Mouse (Mus musculus): ENCODE results near the gene Shc3. TPM values are rescaled to one million over a fixed set of nuclear protein-coding genes. Genes with fewer than 3 reads are reported as not detected.

Shc3 gene
- polyA plus RNA-seq, 1 experiment from 2014 or later: 7.2 TPM

GRCm38 (mm10) chr13:51392256-51392655, 177.0 kb downstream of the Shc3 start:
- Histone ChIP-seq H3K27ac (no peak overlapping the region), H3K4me2 (replicated peaks) (no peak overlapping the region), H3K9ac (no peak overlapping the region), H3K36me3 (replicated peaks; ENCODE audit: control insufficient read depth, insufficient read depth) (no peaks in the 10 kb centered on the region), H3K4me3 (replicated peaks; ENCODE audit: low read length) (no peak overlapping the region), H3K4me1 (replicated peaks; ENCODE audit: control insufficient read depth, insufficient read depth, low read length) (0 out of 2 replicates have a peak, but pooled peaks cover 4% of the 10 kb centered on the region), H3K27me3 (ENCODE audit: control insufficient read depth, insufficient read depth, low read length) (no peaks in the 10 kb centered on the region), H3K9me3 (ENCODE audit: control insufficient read depth, low read length) (peaks cover 9% of the 10 kb centered on the region)
- WGBS: no CpG with 5 or more reads among the region's 1 CpGs
- no peak for ATAC-seq (ENCODE audit: low FRiP score)
- no peak for DNase-seq (ENCODE audit: low spot score)

GRCm38 (mm10) chr13:51391359-51391916, 177.8 kb downstream of the Shc3 start:
- H3K9me3 ChIP-seq (ENCODE audit: control insufficient read depth, low read length): peaks cover 9% of the 10 kb centered on the region
- ATAC-seq (ENCODE audit: low FRiP score): no peak
- 0 out of 2 replicates have a peak, but pooled peaks cover 4% of the 10 kb centered on the region for H3K4me1 ChIP-seq (replicated peaks; ENCODE audit: control insufficient read depth, insufficient read depth, low read length)
- WGBS: 90% methylated on average over 6 of the region's 6 CpGs
- H3K9ac ChIP-seq: no peak overlapping the region
- H3K36me3 ChIP-seq (replicated peaks; ENCODE audit: control insufficient read depth, insufficient read depth): no peaks in the 10 kb centered on the region
- H3K27ac ChIP-seq: no peak overlapping the region
- no peak overlapping the region for H3K4me2 ChIP-seq (replicated peaks)
- H3K4me3 ChIP-seq (replicated peaks; ENCODE audit: low read length): no peak overlapping the region
- no peaks in the 10 kb centered on the region for H3K27me3 ChIP-seq (ENCODE audit: control insufficient read depth, insufficient read depth, low read length)
- no peak for DNase-seq (ENCODE audit: low spot score)

GRCm38 (mm10) chr13:51390398-51390797, 178.8 kb downstream of the Shc3 start:
- Histone ChIP-seq H3K4me1 (replicated peaks; ENCODE audit: control insufficient read depth, insufficient read depth, low read length) (0 out of 2 replicates have a peak, but pooled peaks cover 4% of the 10 kb centered on the region), H3K27ac (no peak overlapping the region), H3K4me2 (replicated peaks) (no peak overlapping the region), H3K36me3 (replicated peaks; ENCODE audit: control insufficient read depth, insufficient read depth) (no peaks in the 10 kb centered on the region), H3K27me3 (ENCODE audit: control insufficient read depth, insufficient read depth, low read length) (no peaks in the 10 kb centered on the region), H3K9me3 (ENCODE audit: control insufficient read depth, low read length) (peaks cover 7% of the 10 kb centered on the region), H3K9ac (no peak overlapping the region), H3K4me3 (replicated peaks; ENCODE audit: low read length) (no peak overlapping the region)
- 77% methylated on average over 4 of the region's 4 CpGs for WGBS
- ATAC-seq (ENCODE audit: low FRiP score) (no peak), DNase-seq (ENCODE audit: low spot score) (no peak)

- no peak overlapping the region for H3K4me3 ChIP-seq (replicated peaks; ENCODE audit: low read length)
- H3K27ac ChIP-seq: no peak overlapping the region
- 52% methylated on average over 4 of the region's 4 CpGs for WGBS
- no peaks in the 10 kb centered on the region for H3K27me3 ChIP-seq (ENCODE audit: control insufficient read depth, insufficient read depth, low read length)
- ATAC-seq (ENCODE audit: low FRiP score) (no peak), DNase-seq (ENCODE audit: low spot score) (no peak)
- 0 out of 2 replicates have a peak, but pooled peaks cover 4% of the 10 kb centered on the region for H3K4me1 ChIP-seq (replicated peaks; ENCODE audit: control insufficient read depth, insufficient read depth, low read length)
- no peaks in the 10 kb centered on the region for H3K36me3 ChIP-seq (replicated peaks; ENCODE audit: control insufficient read depth, insufficient read depth)
- H3K9me3 ChIP-seq (ENCODE audit: control insufficient read depth, low read length): no peaks in the 10 kb centered on the region
- H3K4me2 ChIP-seq (replicated peaks): no peak overlapping the region
- H3K9ac ChIP-seq: no peak overlapping the region
Measured at GRCm38 (mm10) chr13:51387908-51388307, 181.3 kb downstream of the Shc3 start.

- Histone ChIP-seq H3K4me3 (replicated peaks; ENCODE audit: low read length) (no peak overlapping the region), H3K4me2 (replicated peaks) (no peak overlapping the region), H3K9me3 (ENCODE audit: control insufficient read depth, low read length) (no peaks in the 10 kb centered on the region), H3K36me3 (replicated peaks; ENCODE audit: control insufficient read depth, insufficient read depth) (no peaks in the 10 kb centered on the region), H3K4me1 (replicated peaks; ENCODE audit: control insufficient read depth, insufficient read depth, low read length) (0 out of 2 replicates have a peak, but pooled peaks cover 4% of the 10 kb centered on the region), H3K27ac (no peak overlapping the region), H3K9ac (no peak overlapping the region), H3K27me3 (ENCODE audit: control insufficient read depth, insufficient read depth, low read length) (no peaks in the 10 kb centered on the region)
- 64% methylated on average over 2 of the region's 2 CpGs for WGBS
- DNase-seq (ENCODE audit: low spot score): no peak
- ATAC-seq (ENCODE audit: low FRiP score): no peak
Measured at GRCm38 (mm10) chr13:51384899-51385298, 184.3 kb downstream of the Shc3 start.

GRCm38 (mm10) chr13:51381498-51381897, 187.7 kb downstream of the Shc3 start:
- 93% methylated on average over 6 of the region's 6 CpGs for WGBS
- no peak for ATAC-seq (ENCODE audit: low FRiP score)
- no peak for DNase-seq (ENCODE audit: low spot score)
- Histone ChIP-seq H3K4me3 (replicated peaks; ENCODE audit: low read length) (no peak overlapping the region), H3K27me3 (ENCODE audit: control insufficient read depth, insufficient read depth, low read length) (no peaks in the 10 kb centered on the region), H3K4me2 (replicated peaks) (no peak overlapping the region), H3K27ac (no peak overlapping the region), H3K9ac (no peak overlapping the region), H3K4me1 (replicated peaks; ENCODE audit: control insufficient read depth, insufficient read depth, low read length) (0 out of 2 replicates have a peak, but pooled peaks cover 4% of the 10 kb centered on the region), H3K36me3 (replicated peaks; ENCODE audit: control insufficient read depth, insufficient read depth) (no peaks in the 10 kb centered on the region), H3K9me3 (ENCODE audit: control insufficient read depth, low read length) (no peaks in the 10 kb centered on the region)

Other genes with a start within 250 kb of the Shc3 start
- 14.4 and 14.6 TPM in 2 replicates for gene S1pr3, start 160.8 kb downstream of the Shc3 start, polyA plus RNA-seq (2014; fragmentation: Nextera tagmentation; extraction: Ambion mirVana)
- gene Cks2, start 75.8 kb upstream of the Shc3 start, polyA plus RNA-seq (2014; fragmentation: Nextera tagmentation; extraction: Ambion mirVana): 52.4 and 52.6 TPM in 2 replicates
- 27.2 and 28.3 TPM in 2 replicates for gene Secisbp2, start 82.3 kb upstream of the Shc3 start, polyA plus RNA-seq (2014; fragmentation: Nextera tagmentation; extraction: Ambion mirVana)
- gene Sema4d, start 224.3 kb upstream of the Shc3 start, polyA plus RNA-seq (2014; fragmentation: Nextera tagmentation; extraction: Ambion mirVana): 16.2 and 17.8 TPM in 2 replicates

Data from hindbrain, embryonic 14.5 days (tissue).